Comparison of ENCODE assay signal across 8 mouse cellular contexts in genomic region chr2:130577632-130578031, GRCm38 (mm10). TPM values are rescaled to one million over a fixed set of nuclear protein-coding genes. Genes with fewer than 3 reads are reported as not detected.
DNase-seq lines count a peak whose midpoint lies in the region; ATAC-seq lines count a peak whose summit lies in the region.

No protein-coding gene starts in this region.

- H3K9me3 ChIP-seq in heart, embryonic 11.5 days (replicated peaks; ENCODE audit: control insufficient read depth, low read length): no peaks in the 10 kb centered on the region

- peak overlapping the region; percentile 9; the same call in 1 of the 2 replicates for H3K4me3 ChIP-seq in heart, embryonic 11.5 days (ENCODE audit: low read depth, low read length)

- peak overlapping the region; percentile 20 for H3K4me2 ChIP-seq in heart, embryonic 11.5 days

- peak; percentile 47 to 76 for DNase-seq in adrenal gland, adult (ENCODE audit: inconsistent age in 2 of 2, low spot score in 1 of 2)
- no peak for DNase-seq in adrenal gland, adult 8-10 months
- peak; percentile 66 for DNase-seq in adrenal gland, postnatal 10 days
- peak; percentile 82 for DNase-seq in kidney, postnatal 14 days
- DNase-seq in lung, postnatal 4 days: peak; percentile 63 to 65
- DNase-seq in splenic B cell, adult 2 months (ENCODE audit: low read depth, low spot score): peak; percentile 71
- DNase-seq in left cerebral cortex, adult 9 months (ENCODE audit: low spot score in 2 of 2): no peak

- H3K9ac ChIP-seq in heart, embryonic 11.5 days (ENCODE audit: low read depth, low read length): no peak overlapping the region

- H3K36me3 ChIP-seq in heart, embryonic 11.5 days (ENCODE audit: control insufficient read depth, insufficient read depth, low read length): no peaks in the 10 kb centered on the region
- no peaks in the 10 kb centered on the region for H3K36me3 ChIP-seq in splenic B cell, adult 2 months (ENCODE audit: control insufficient read depth, insufficient read depth, low read length, poor library complexity, severe bottlenecking)

- ATAC-seq in heart, embryonic 11.5 days (replicated peaks; ENCODE audit: insufficient number of reproducible peaks, low FRiP score, low TSS enrichment): no peak

- no peak overlapping the region for H3K27ac ChIP-seq in heart, embryonic 11.5 days (ENCODE audit: low read depth, low read length)

- peaks cover 9% of the 10 kb centered on the region for H3K4me1 ChIP-seq in heart, embryonic 11.5 days (ENCODE audit: control insufficient read depth, insufficient read depth, low read length)

- peaks cover 89% of the 10 kb centered on the region for H3K27me3 ChIP-seq in heart, embryonic 11.5 days (ENCODE audit: control insufficient read depth, insufficient read depth, low read length)
- H3K27me3 ChIP-seq in splenic B cell, adult 2 months (ENCODE audit: control insufficient read depth, insufficient read depth, low read length, poor library complexity, severe bottlenecking): no peaks in the 10 kb centered on the region

- 10% methylated on average over 12 of the region's 12 CpGs for WGBS in heart, embryonic 11.5 days (ENCODE audit: insufficient replicate concordance)

RNA-seq across cellular contexts. Expression of gene Oxt, which starts 1.7 kb away (rescaled TPM):
- not detected for total RNA-seq in adrenal gland, adult 8-10 months (2022)
- not detected for total RNA-seq in adrenal gland, postnatal 10 days (2021)
- not detected in 2 replicates for polyA plus RNA-seq in heart, embryonic 11.5 days (2014; fragmentation: Nextera tagmentation; extraction: Ambion mirVana)

RNA-seq across cellular contexts. Expression of gene Avp, which starts 4.7 kb away (rescaled TPM):
- not detected for total RNA-seq in adrenal gland, adult 8-10 months (2022)
- total RNA-seq in adrenal gland, postnatal 10 days (2021): not detected
- polyA plus RNA-seq in heart, embryonic 11.5 days (2014; fragmentation: Nextera tagmentation; extraction: Ambion mirVana): 1.1 and 1.3 TPM in 2 replicates

RNA-seq across cellular contexts. Expression of gene Mrps26, which starts 14.1 kb away (rescaled TPM):
- total RNA-seq in adrenal gland, adult 8-10 months (2022): 10 to 100 TPM; 61.0 to 68.6 (median 65.5) TPM
- total RNA-seq in adrenal gland, postnatal 10 days (2021): 10 to 100 TPM; 69.8 to 74.0 TPM
- 78.4 and 79.9 TPM in 2 replicates for polyA plus RNA-seq in heart, embryonic 11.5 days (2014; fragmentation: Nextera tagmentation; extraction: Ambion mirVana)

RNA-seq across cellular contexts. Expression of gene Fastkd5, which starts 52.2 kb away (rescaled TPM):
- 10 to 100 TPM in 3 of 4 experiments, 1 to 10 TPM in 1; 8.5 to 13.6 (median 11.8) TPM for total RNA-seq in adrenal gland, adult 8-10 months (2022)
- total RNA-seq in adrenal gland, postnatal 10 days (2021): 10 to 100 TPM; 12.0 to 12.6 TPM
- polyA plus RNA-seq in heart, embryonic 11.5 days (2014; fragmentation: Nextera tagmentation; extraction: Ambion mirVana): 18.8 and 19.7 TPM in 2 replicates

RNA-seq across cellular contexts. Expression of gene Ubox5, which starts 52.2 kb away (rescaled TPM):
- total RNA-seq in adrenal gland, adult 8-10 months (2022): 1 to 10 TPM; 6.6 to 8.8 (median 7.7) TPM
- total RNA-seq in adrenal gland, postnatal 10 days (2021): 1 to 10 TPM; 5.5 to 5.6 TPM
- polyA plus RNA-seq in heart, embryonic 11.5 days (2014; fragmentation: Nextera tagmentation; extraction: Ambion mirVana): 8.9 and 10.4 TPM in 2 replicates

Comparison
In these comparisons a context has a peak if more than half of its experiments do, and no peak if none do; other contexts are left out.
1. DNase-seq: peak in adrenal gland, adult (2 of 2), adrenal gland, postnatal 10 days (single experiment), kidney, postnatal 14 days (single experiment), lung, postnatal 4 days (2 of 2) and splenic B cell, adult 2 months (single experiment); none in adrenal gland, adult 8-10 months (single experiment) and left cerebral cortex, adult 9 months (0 of 2).